Mouse (Mus musculus): ENCODE data around the gene Snrpd3.

- no peak for TF ChIP-seq CTCF (IDR thresholded peaks at IDR 0.05; ENCODE audit: control insufficient read depth, insufficient read depth, insufficient replicate concordance, low read depth, low read length)
- TF ChIP-seq POLR2A (IDR thresholded peaks at IDR 0.05; ENCODE audit: control insufficient read depth, low read depth, low read length), result no peak
These were observed 41.8 kb downstream of the Snrpd3 start for GRCm38 (mm10) chr10:75559041-75559675.

Data from testis, adult 2 months (tissue).